Mouse (Mus musculus) E14TG2a.4 (cell line): Measurements from ENCODE around the gene Krt34.
A peak's percentile ranks its signal among the peaks of the same experiment; 100 is the strongest.

ENCODE experiments used
- H3K27me3 ChIP-seq: 2 replicates; pipeline ENCODE4 v1.6.1; 2014; ENCODE audit warnings: low read length, control low read depth; ENCODE audit not compliant: insufficient read depth
- H3K36me3 ChIP-seq: 2 replicates; pipeline ENCODE4 v1.6.1; 2014; ENCODE audit warnings: low read length, control low read depth; ENCODE audit not compliant: insufficient read depth
- H3K4me1 ChIP-seq: replicated peaks from 2 replicates; pipeline ENCODE4 v1.6.1; 2014; ENCODE audit warnings: low read depth, low read length, control low read depth
- H3K4me3 ChIP-seq: replicated peaks from 2 replicates; pipeline ENCODE4 v1.5.1; 2014; ENCODE audit warnings: mild to moderate bottlenecking, low read length
- H3K9me3 ChIP-seq: 2 replicates; pipeline ENCODE4 v1.6.1; 2014; ENCODE audit warnings: low read length, control low read depth
- CTCF ChIP-seq: conservative IDR thresholded peaks from 2 replicates; pipeline ENCODE4 v1.5.1; 2014; ENCODE audit warnings: low read length
- NANOG ChIP-seq: IDR thresholded peaks from 2 replicates; pipeline ENCODE4 v1.6.1; 2014; ENCODE audit warnings: borderline replicate concordance, low read length, mixed read lengths
- POU5F1 ChIP-seq: IDR thresholded peaks from 2 replicates; pipeline ENCODE4 v1.6.1; 2014; ENCODE audit warnings: low read length, borderline replicate concordance

The Krt34 gene

GRCm38 (mm10) chr11:100008336-100008735, 33.0 kb downstream of the Krt34 start:
- TF ChIP-seq NANOG (no peak), CTCF (no peak), POU5F1 (no peak)
- Histone ChIP-seq H3K4me3 (no peak overlapping the region), H3K4me1 (no peaks in the 10 kb centered on the region), H3K36me3 (no peaks in the 10 kb centered on the region), H3K27me3 (no peaks in the 10 kb centered on the region; the same call in 1 of the 2 replicates), H3K9me3 (no peaks in the 10 kb centered on the region)

GRCm38 (mm10) chr11:100006624-100007023, 34.7 kb downstream of the Krt34 start:
- TF ChIP-seq POU5F1 = no peak
- peak; percentile 88 for TF ChIP-seq CTCF
- Histone ChIP-seq H3K4me3 (no peak overlapping the region), H3K36me3 (no peaks in the 10 kb centered on the region), H3K9me3 (peaks cover 1% of the 10 kb centered on the region; the same call in 1 of the 2 replicates), H3K27me3 (no peaks in the 10 kb centered on the region; the same call in 1 of the 2 replicates), H3K4me1 (no peaks in the 10 kb centered on the region)

DNA sequence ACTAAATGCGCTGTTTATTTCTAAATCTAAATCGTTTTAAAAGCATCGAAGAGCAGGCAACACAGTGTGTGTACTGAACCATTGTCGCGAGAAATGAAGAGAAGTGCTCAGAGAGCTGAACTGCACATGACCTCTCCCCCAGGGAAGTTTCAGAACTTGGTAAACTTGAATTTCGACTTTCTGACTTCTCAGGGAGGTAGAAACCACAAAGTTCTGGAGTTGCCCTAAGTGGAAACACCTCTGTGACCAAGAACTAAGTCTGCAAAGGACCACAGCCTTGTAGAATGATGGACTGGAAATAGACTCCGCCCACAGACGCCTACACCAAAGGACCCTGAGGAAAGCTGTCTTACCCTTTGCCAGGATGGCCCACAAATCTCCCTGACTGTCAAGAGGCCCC, 35.4 kb downstream of the Krt34 start:
- no peak overlapping the region for H3K4me3 ChIP-seq
- H3K36me3 ChIP-seq = no peaks in the 10 kb centered on the region
- no peaks in the 10 kb centered on the region for H3K4me1 ChIP-seq
- H3K27me3 ChIP-seq = no peaks in the 10 kb centered on the region; the same call in 1 of the 2 replicates
- TF ChIP-seq POU5F1 (no peak), NANOG (no peak)
- peaks cover 4% of the 10 kb centered on the region; the same call in 1 of the 2 replicates for H3K9me3 ChIP-seq

GRCm38 (mm10) chr11:100004846-100005245, 36.5 kb downstream of the Krt34 start:
- Histone ChIP-seq H3K27me3 (no peaks in the 10 kb centered on the region; the same call in 1 of the 2 replicates), H3K4me1 (no peaks in the 10 kb centered on the region), H3K9me3 (peaks cover 4% of the 10 kb centered on the region; the same call in 1 of the 2 replicates), H3K36me3 (no peaks in the 10 kb centered on the region), H3K4me3 (no peak overlapping the region)
- TF ChIP-seq NANOG (no peak), CTCF (peak; percentile 98), POU5F1 (no peak)

DNA sequence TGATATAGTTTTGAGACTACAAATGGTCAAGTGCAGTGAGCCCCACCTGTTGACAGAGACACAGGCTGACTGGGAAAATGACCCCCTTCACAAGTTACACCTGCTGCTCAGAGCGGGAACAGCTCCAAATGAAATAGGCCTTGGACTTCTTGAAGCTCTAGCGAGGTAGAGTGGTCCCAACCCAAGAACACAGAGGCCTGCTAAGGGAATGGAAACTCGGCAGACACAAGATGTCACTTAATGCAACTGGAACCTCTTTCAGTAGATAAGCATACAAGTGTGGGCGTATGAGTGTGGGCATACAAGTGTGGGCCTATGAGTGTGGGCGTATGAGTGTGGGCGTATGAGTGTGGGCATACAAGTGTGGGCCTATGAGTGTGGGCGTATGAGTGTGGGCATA, 42.3 kb downstream of the Krt34 start:
- peaks cover 12% of the 10 kb centered on the region for H3K27me3 ChIP-seq
- TF ChIP-seq NANOG (no peak), POU5F1 (no peak), CTCF (no peak)
- no peaks in the 10 kb centered on the region for H3K36me3 ChIP-seq
- H3K4me1 ChIP-seq = no peaks in the 10 kb centered on the region
- H3K9me3 ChIP-seq = peaks cover 4% of the 10 kb centered on the region; the same call in 1 of the 2 replicates
- H3K4me3 ChIP-seq = no peak overlapping the region

DNA sequence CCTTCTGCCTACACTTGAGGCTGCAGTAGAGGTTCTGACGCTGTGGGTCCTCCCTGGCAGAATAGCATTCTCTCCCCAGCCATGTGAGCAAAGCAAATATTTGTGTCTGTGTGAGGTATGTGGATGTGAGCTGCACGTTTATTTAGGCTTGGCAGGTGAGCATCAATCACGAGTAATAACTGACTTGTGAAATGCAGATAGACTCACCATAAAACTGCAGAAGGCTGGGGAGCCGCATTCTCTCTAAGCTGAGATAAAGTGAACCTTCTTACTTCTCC, 47.0 kb downstream of the Krt34 start:
- TF ChIP-seq POU5F1 (no peak), CTCF (no peak)
- Histone ChIP-seq H3K36me3 (no peaks in the 10 kb centered on the region), H3K4me3 (no peak overlapping the region), H3K27me3 (peaks cover 31% of the 10 kb centered on the region), H3K4me1 (no peaks in the 10 kb centered on the region), H3K9me3 (no peaks in the 10 kb centered on the region)

- Histone ChIP-seq H3K4me3 (peak within 1 kb of the TSS; percentile 63), H3K27me3 (peaks cover 31% of the 10 kb centered on the region), H3K4me1 (no peaks in the 10 kb centered on the region), H3K9me3 (no peaks in the 10 kb centered on the region), H3K36me3 (no peaks in the 10 kb centered on the region)
- TF ChIP-seq POU5F1 (no peak), CTCF (no peak), NANOG (no peak)
Observed at GRCm38 (mm10) chr11:99993620-99994383, 47.6 kb downstream of the Krt34 start, which contains the start of gene Krtap17-1. Krtap17-1 (minus strand) TSS chr11:99993994.

DNA sequence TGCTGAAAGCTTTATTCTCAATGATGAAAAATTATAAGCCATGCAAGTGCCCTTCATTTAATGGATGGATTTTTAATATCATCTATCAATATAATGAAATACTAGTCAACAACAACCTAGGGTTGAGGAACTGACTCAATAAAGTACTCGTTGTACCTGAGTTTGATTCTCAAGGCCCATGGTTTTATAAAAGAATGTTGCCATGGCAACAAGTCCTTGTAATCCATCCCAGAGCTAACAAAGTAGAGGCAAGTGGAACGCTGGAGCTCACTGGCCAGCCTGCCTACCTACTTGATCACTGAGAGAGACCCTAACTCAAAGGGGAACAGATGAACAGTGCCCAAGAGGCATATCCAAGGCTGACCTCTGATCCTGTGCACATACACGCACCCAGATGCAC, 50.8 kb downstream of the Krt34 start:
- Histone ChIP-seq H3K9me3 (no peaks in the 10 kb centered on the region), H3K36me3 (no peaks in the 10 kb centered on the region), H3K4me1 (0 out of 2 replicates have a peak, but pooled peaks cover under 1% of the 10 kb centered on the region), H3K27me3 (peaks cover 34% of the 10 kb centered on the region), H3K4me3 (no peak overlapping the region)
- no peak for TF ChIP-seq NANOG
- no peak for TF ChIP-seq POU5F1
- TF ChIP-seq CTCF = no peak
